Mouse (Mus musculus): ENCODE results near the gene Adad2. TPM values are rescaled to one million over a fixed set of nuclear protein-coding genes. Genes with fewer than 3 reads are reported as not detected.

Adad2 gene
- total RNA-seq (2023), result not detected

DNA sequence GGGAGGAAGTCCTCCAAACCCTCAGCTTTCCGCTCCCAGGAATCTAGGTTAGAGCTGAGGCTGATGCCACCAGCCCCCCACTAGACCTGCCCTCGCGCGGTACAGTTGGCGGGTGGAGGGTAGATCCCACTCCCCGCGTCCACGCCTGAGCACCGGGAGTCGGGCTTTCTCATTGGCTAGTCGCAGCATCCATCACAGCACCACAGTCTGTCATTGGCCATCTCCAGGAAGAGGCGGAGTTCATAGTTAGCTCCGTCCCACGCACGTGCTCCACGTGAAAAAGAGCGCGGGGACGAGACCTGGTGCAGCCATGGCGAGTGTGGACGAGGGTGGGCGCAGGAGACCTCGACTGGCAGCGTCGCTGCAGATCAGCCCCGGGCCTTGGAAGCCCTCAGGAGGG lies at the start of gene Adad2:
Adad2 (plus strand) TSS at position 277 of the 400 bp plus-strand sequence.

DNA sequence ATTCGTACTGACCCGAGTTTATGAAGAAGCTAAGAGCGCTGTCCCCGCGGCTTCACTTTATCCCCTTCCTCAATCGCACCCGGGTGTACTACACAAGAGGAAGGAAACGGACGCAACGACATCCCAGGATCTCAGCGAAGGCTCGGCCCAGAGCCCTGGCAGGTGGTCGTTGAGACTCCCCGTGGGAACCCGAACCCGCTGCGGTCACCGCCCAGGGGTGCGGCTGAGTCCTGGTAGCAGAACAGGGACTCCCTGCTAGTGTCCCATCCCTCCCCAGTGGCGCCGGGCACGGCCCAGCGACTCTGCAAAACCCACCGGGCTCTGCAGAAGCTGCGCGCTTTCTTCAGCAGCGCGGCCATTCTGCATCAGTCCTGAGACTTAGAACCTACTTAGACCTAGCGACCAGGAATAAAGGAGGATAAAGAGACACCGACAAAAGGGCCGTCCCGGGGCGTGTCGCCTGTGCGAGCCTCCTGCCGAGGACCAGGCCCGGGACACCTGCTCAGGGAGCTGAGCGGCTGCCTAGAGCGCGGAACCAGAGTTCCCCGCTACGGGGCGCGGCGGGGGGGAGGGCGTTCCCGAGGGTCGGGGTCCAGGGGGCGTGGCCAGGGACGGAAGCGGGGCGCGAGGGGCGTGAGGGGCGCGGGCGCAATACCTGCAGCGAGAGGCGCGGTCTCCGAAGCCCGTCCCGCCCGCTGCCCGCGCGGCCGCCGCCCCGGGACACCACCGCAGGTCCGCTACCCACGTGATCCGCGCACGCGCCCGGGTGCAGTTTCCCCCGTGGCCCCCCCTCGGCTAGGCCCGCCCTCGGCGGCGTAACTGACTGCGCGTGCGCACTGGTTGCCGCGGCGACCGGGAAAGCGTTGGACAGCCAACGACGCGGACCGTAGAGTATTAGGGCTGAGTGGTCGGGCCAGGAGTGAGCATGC lies 37.8 kb upstream of the Adad2 start, which contains the start of the genes Hsdl1 and Dnaaf1:
Hsdl1 (minus strand) TSS at position 747 of the 929 bp plus-strand sequence.
Dnaaf1 (plus strand) TSS at position 799 of the 929 bp plus-strand sequence.

GRCm38 (mm10) chr8:119604996-119605395 lies 7.6 kb upstream of the Adad2 start, which contains the start of gene Taf1c:
TSS of gene Taf1c (minus strand) at chr8:119605222.

DNA sequence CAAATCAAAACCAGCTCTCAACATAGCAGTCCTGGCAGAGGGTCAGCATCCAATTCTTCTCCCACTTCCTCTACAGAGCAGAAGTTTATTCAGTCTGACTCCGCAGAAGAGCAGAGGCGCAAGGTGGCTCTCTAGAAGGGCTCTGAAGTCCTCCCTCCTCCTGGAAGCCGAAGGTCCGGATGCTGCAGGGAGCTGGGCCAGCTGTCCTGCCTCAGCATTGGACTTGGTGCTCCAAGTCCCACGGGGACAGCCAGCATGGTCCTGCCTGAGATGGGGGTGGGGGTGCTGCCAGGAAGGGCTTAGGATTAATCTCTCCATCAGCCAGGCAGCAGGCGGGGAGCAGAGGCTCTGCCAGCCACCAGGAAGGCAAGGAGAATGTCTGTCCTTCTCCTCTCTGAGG lies 22.8 kb downstream of the Adad2 start, which contains the start of gene Kcng4:
Kcng4 (minus strand) TSS at position 303 of the 400 bp plus-strand sequence.

Other genes with a start within 250 kb of the Adad2 start
- 12.5 TPM for gene Mlycd, start 217.9 kb upstream of the Adad2 start, total RNA-seq (2023)
- gene Osgin1, start 178.6 kb upstream of the Adad2 start, total RNA-seq (2023), result 6.7 TPM
- gene Necab2, start 166.0 kb upstream of the Adad2 start, total RNA-seq (2023), result not detected
- not detected for gene Slc38a8, start 111.0 kb upstream of the Adad2 start, total RNA-seq (2023)
- gene Mbtps1, start 54.0 kb upstream of the Adad2 start, total RNA-seq (2023), result 132 TPM
- gene Hsdl1, start 37.6 kb upstream of the Adad2 start, total RNA-seq (2023), result 64.1 TPM
- gene Dnaaf1, start 37.5 kb upstream of the Adad2 start, total RNA-seq (2023), result not detected
- gene Taf1c, start 7.5 kb upstream of the Adad2 start, total RNA-seq (2023), result 20.3 TPM
- gene Kcng4, start 22.9 kb downstream of the Adad2 start, total RNA-seq (2023), result not detected
- gene Wfdc1, start 53.6 kb downstream of the Adad2 start, total RNA-seq (2023), result not detected
- gene Atp2c2, start 87.3 kb downstream of the Adad2 start, total RNA-seq (2023), result not detected
- gene Tldc1, start 165.7 kb downstream of the Adad2 start, total RNA-seq (2023), result 6.5 TPM
- gene Cotl1, start 227.8 kb downstream of the Adad2 start, total RNA-seq (2023), result 525 TPM
- gene Klhl36, start 249.5 kb downstream of the Adad2 start, total RNA-seq (2023), result 10.7 TPM